13 mouse cellular contexts compared by ENCODE assay signal in genomic region chr7:144731897-144732291, GRCm38 (mm10). TPM values are rescaled to one million over a fixed set of nuclear protein-coding genes. Genes with fewer than 3 reads are reported as not detected.
DNase-seq lines count a peak whose midpoint lies in the region; ATAC-seq and TF ChIP-seq lines count a peak whose summit lies in the region.
"Had no signal": no experiment of that assay in that cellular context is flagged by ENCODE, and none has a peak within 500 bp of the region (broad histone marks: within the 10 kb centered on the region; RNA-seq: fewer than 3 reads in every experiment).

No protein-coding gene starts in this region.

- H3K27me3 ChIP-seq in embryonic facial prominence, embryonic 10.5 days (replicated peaks; ENCODE audit: low read depth, poor library complexity, severe bottlenecking): peaks cover 11% of the 10 kb centered on the region
- H3K27me3 ChIP-seq in liver, embryonic 14.5 days (ENCODE audit: control insufficient read depth, insufficient read depth, low read length): no peaks in the 10 kb centered on the region; the same call in 1 of the 2 replicates

- 59% methylated on average over 4 of the region's 4 CpGs for WGBS in embryonic facial prominence, embryonic 10.5 days
- 8% methylated on average over 4 of the region's 4 CpGs for WGBS in liver, embryonic 14.5 days (ENCODE audit: insufficient replicate concordance)

- H3K4me2 ChIP-seq in liver, embryonic 14.5 days (ENCODE audit: low read depth): peak overlapping the region; percentile 57
- H3K4me2 ChIP-seq: hindbrain, embryonic 15.5 days had no signal

- H3K4me1 ChIP-seq in ES-E14 (ENCODE audit: control insufficient read depth in 2 of 2, insufficient read depth in 2 of 2, low read length in 2 of 2, poor library complexity in 1 of 2): no peaks in the 10 kb centered on the region
- peaks cover 12% of the 10 kb centered on the region; the same call in 1 of the 2 replicates for H3K4me1 ChIP-seq in embryonic facial prominence, embryonic 10.5 days
- peaks cover 42 to 52% of the 10 kb centered on the region in 2 experiments for H3K4me1 ChIP-seq in liver, embryonic 14.5 days (replicated peaks; ENCODE audit: control insufficient read depth in 2 of 2, insufficient read depth in 2 of 2, low read length in 1 of 2)
- H3K4me1 ChIP-seq: hindbrain, embryonic 15.5 days had no signal

- H3K27ac ChIP-seq in ES-E14 (ENCODE audit: insufficient read depth, low read depth, low read length, poor library complexity, severe bottlenecking): no peak overlapping the region
- 0 out of 2 replicates have a peak overlapping the region, but pooled peaks have one; percentile 44 for H3K27ac ChIP-seq in embryonic facial prominence, embryonic 10.5 days (replicated peaks)
- H3K27ac ChIP-seq in liver, embryonic 14.5 days: peak overlapping the region; percentile 91
- H3K27ac ChIP-seq: hindbrain, embryonic 15.5 days; kidney, postnatal 0 days had no signal

- peak; percentile 85 for ATAC-seq in liver, embryonic 14.5 days (ENCODE audit: insufficient read depth)
- ATAC-seq in monocyte, adult 5-6 weeks (replicated peaks; ENCODE audit: insufficient number of reproducible peaks, low FRiP score, low TSS enrichment, poor library complexity, severe bottlenecking): no peak

- peak; percentile 8 for DNase-seq in ES-E14 (ENCODE audit: low read depth, low spot score)
- DNase-seq in ZHBTc4 (ENCODE audit: low read depth, low spot score): peak; percentile 73
- DNase-seq in embryonic facial prominence, embryonic 10.5 days (ENCODE audit: low spot score): no peak
- DNase-seq in liver, embryonic 14.5 days (ENCODE audit: low read depth in 3 of 3, low spot score in 3 of 3): peak; percentile 65 to 71 (median 70)
- DNase-seq in urinary bladder, postnatal 10 days (ENCODE audit: low spot score): no peak
- DNase-seq in T-cell, adult 2 months (ENCODE audit: low spot score): no peak
- DNase-seq in urinary bladder, postnatal 36 days (ENCODE audit: low spot score in 2 of 2): no peak
- DNase-seq: layer of hippocampus, postnatal 36 days; thymus, postnatal 4 days had no signal

- H3K4me3 ChIP-seq in ES-E14 (ENCODE audit: insufficient read depth in 1 of 2, low read depth in 1 of 2, low read length in 2 of 2, poor library complexity in 1 of 2, severe bottlenecking in 1 of 2): no peak overlapping the region
- H3K4me3 ChIP-seq in embryonic facial prominence, embryonic 10.5 days: no peak overlapping the region
- H3K4me3 ChIP-seq in liver, embryonic 14.5 days (ENCODE audit: insufficient read depth in 1 of 2, low read depth in 2 of 2, low read length in 2 of 2): no peak overlapping the region; a peak in 1 of 4 replicates
- H3K4me3 ChIP-seq: hindbrain, embryonic 15.5 days; megakaryocyte, embryonic 14.5 days had no signal

- no peak overlapping the region for H3K9ac ChIP-seq in ES-E14 (ENCODE audit: insufficient read depth, low read depth, low read length, poor library complexity, severe bottlenecking)
- H3K9ac ChIP-seq in liver, embryonic 14.5 days (replicated peaks): peak overlapping the region; percentile 48
- H3K9ac ChIP-seq: hindbrain, embryonic 15.5 days had no signal

- H3K9me3 ChIP-seq in ES-E14 (ENCODE audit: control insufficient read depth, insufficient read depth, low read depth, low read length): no peaks in the 10 kb centered on the region
- no peaks in the 10 kb centered on the region for H3K9me3 ChIP-seq in embryonic facial prominence, embryonic 10.5 days
- no peaks in the 10 kb centered on the region for H3K9me3 ChIP-seq in liver, embryonic 14.5 days (ENCODE audit: control insufficient read depth, low read length)
- H3K9me3 ChIP-seq: hindbrain, embryonic 15.5 days had no signal

- in situ Hi-C loops in ES-E14 (cut with MboI; ENCODE audit: low sequenced_read_pairs in 2 of 2, unreplicated experiment in 2 of 2): no loop called here

- no peaks in the 10 kb centered on the region for H3K36me3 ChIP-seq in ES-E14 (ENCODE audit: control insufficient read depth, insufficient read depth, low read length, poor library complexity, severe bottlenecking)
- no peaks in the 10 kb centered on the region for H3K36me3 ChIP-seq in embryonic facial prominence, embryonic 10.5 days (replicated peaks)
- no peaks in the 10 kb centered on the region for H3K36me3 ChIP-seq in liver, embryonic 14.5 days (replicated peaks; ENCODE audit: control insufficient read depth, insufficient read depth, low read depth)
- H3K36me3 ChIP-seq: hindbrain, embryonic 15.5 days had no signal

- TF ChIP-seq EP300 in liver, embryonic 14.5 days (IDR thresholded peaks at IDR 0.05; ENCODE audit: low read depth): peak; percentile 78

- TF ChIP-seq CTCF in liver, embryonic 14.5 days (IDR thresholded peaks at IDR 0.05; ENCODE audit: low read depth): no peak

TF ChIP-seq in ES-E14, 5 proteins besides CTCF, POLR2A, EP300 and RAD21:
- no peak for TF ChIP-seq HCFC1 (IDR thresholded peaks at IDR 0.05; ENCODE audit: borderline replicate concordance, insufficient read depth, low read length)
- TF ChIP-seq ZNF384 (IDR thresholded peaks at IDR 0.05; ENCODE audit: low read depth, low read length): no peak
- no peak for TF ChIP-seq CHD2 (IDR thresholded peaks at IDR 0.05; ENCODE audit: low read depth, low read length)
- no peak for TF ChIP-seq MAFK (IDR thresholded peaks at IDR 0.05; ENCODE audit: insufficient read depth, low read depth, low read length)
- TF ChIP-seq ZC3H11A (IDR thresholded peaks at IDR 0.05; ENCODE audit: borderline replicate concordance, low read depth, low read length): no peak

RNA-seq across cellular contexts. Expression of gene Ano1, which starts 19.9 kb away (rescaled TPM):
- total RNA-seq in ES-E14 (2012; rRNA removed): 3.9 and 9.1 TPM in 2 replicates
- 8.7 and 11.3 TPM in 2 replicates for polyA plus RNA-seq in embryonic facial prominence, embryonic 10.5 days (2016; fragmentation: Nextera tagmentation; extraction: Ambion mirVana)
- polyA plus RNA-seq in liver, embryonic 14.5 days (2012; rRNA removed): 1.5 and 1.6 TPM in 2 replicates
- 1.4 and 2.1 TPM in 2 replicates for polyA plus RNA-seq in liver, embryonic 14.5 days (2014; fragmentation: Nextera tagmentation; extraction: Ambion mirVana)
- total RNA-seq in monocyte, adult 5-6 weeks (2017): 0.38 TPM in 1 of 3 replicates, not detected in the others

Comparison
In these comparisons a context has a peak if more than half of its experiments do, and no peak if none do; other contexts are left out.
1. DNase-seq: peak in ES-E14 (single experiment), ZHBTc4 (single experiment) and liver, embryonic 14.5 days (3 of 3); none in embryonic facial prominence, embryonic 10.5 days (single experiment), urinary bladder, postnatal 10 days (single experiment), T-cell, adult 2 months (single experiment) and urinary bladder, postnatal 36 days (0 of 2).